Mouse (Mus musculus) spleen, adult 2 months (tissue): Measurements from ENCODE around the gene Qrich1.

Experiments
- CTCF ChIP-seq: fragments of 200-500 bp; IDR thresholded peaks from 2 replicates; pipeline ENCODE4 v1.5.1; 2011; ENCODE audit warnings: mild to moderate bottlenecking, inconsistent platforms; ENCODE audit not compliant: insufficient read depth, insufficient read length, insufficient replicate concordance; ENCODE audit errors: extremely low read depth
- POLR2A ChIP-seq: fragments of 200-500 bp; IDR thresholded peaks from 2 replicates; pipeline ENCODE4 v1.6.1; 2011; ENCODE audit warnings: low read depth, low read length, inconsistent platforms

GRCm38 (mm10) chr9:108599021-108599566, 82.5 kb downstream of the Qrich1 start:
- TF ChIP-seq POLR2A = no peak
- TF ChIP-seq CTCF = no peak
